Mouse (Mus musculus) midbrain, embryonic 16.5 days (tissue): ENCODE data around the gene Cped1. TPM values are rescaled to one million over a fixed set of nuclear protein-coding genes. Genes with fewer than 3 reads are reported as not detected.
A peak's percentile ranks its signal among the peaks of the same experiment; 100 is the strongest.

Experiments
- ATAC-seq: fragments of 200-750 bp; cut with Nextera tagmentation; 2 replicates; pipeline ENCODE4 v1.8.0; 2017; ENCODE audit warnings: moderate TSS enrichment
- H3K27ac ChIP-seq: fragments of 300-500 bp; sonication (generic); 2 replicates; pipeline ENCODE4 v1.5.1; 2014; ENCODE audit warnings: mild to moderate bottlenecking, low read length, mixed read lengths
- H3K27me3 ChIP-seq: fragments of 300-500 bp; sonication (generic); 2 replicates; pipeline ENCODE4 v1.6.1; 2014; ENCODE audit warnings: low read depth, low read length, mixed read lengths; ENCODE audit not compliant: control insufficient read depth, insufficient read depth
- H3K36me3 ChIP-seq: fragments of 300-500 bp; sonication (generic); 2 replicates; pipeline ENCODE4 v1.6.1; 2014; ENCODE audit warnings: mild to moderate bottlenecking, low read length, moderate library complexity, mixed read lengths; ENCODE audit not compliant: control insufficient read depth, insufficient read depth
- H3K4me1 ChIP-seq: fragments of 300-500 bp; sonication (generic); 2 replicates; pipeline ENCODE4 v1.6.1; 2014; ENCODE audit warnings: mild to moderate bottlenecking, low read length, mixed read lengths; ENCODE audit not compliant: control insufficient read depth, insufficient read depth
- H3K4me2 ChIP-seq: fragments of 300-500 bp; sonication (generic); 2 replicates; pipeline ENCODE4 v1.6.1; 2014; ENCODE audit warnings: mild to moderate bottlenecking, low read length, mixed read lengths
- H3K4me3 ChIP-seq: fragments of 300-500 bp; sonication (generic); 2 replicates; pipeline ENCODE4 v1.5.1; 2014; ENCODE audit warnings: low read depth, mild to moderate bottlenecking, low read length, moderate library complexity, mixed read lengths
- H3K9ac ChIP-seq: fragments of 300-500 bp; sonication (generic); 2 replicates; pipeline ENCODE4 v1.6.1; 2014; ENCODE audit warnings: low read depth, low read length, mixed read lengths
- H3K9me3 ChIP-seq: fragments of 300-500 bp; sonication (generic); replicated peaks from 2 replicates; pipeline ENCODE4 v1.6.1; 2014; ENCODE audit warnings: mild to moderate bottlenecking, low read length, mixed read lengths; ENCODE audit not compliant: control insufficient read depth, poor library complexity, severe bottlenecking
- WGBS: fragments of 180-500 bp; shearing (Covaris S2); extraction: QIAGEN DNeasy Blood & Tissue Kit; methylation state at CpG from one replicate; pipeline ENCODE4 v1.1.7; 2014; 5-methylcytosine and 5-hydroxymethylcytosine counted together
- polyA plus RNA-seq: library from polyadenylated mRNA; unstranded; fragments of >200 nt; fragmentation: Nextera tagmentation; extraction: Ambion mirVana; gene quantifications from 2 replicates; pipeline ENCODE4 v1.2.1, GENCODE M21; 2015

The Cped1 gene
- polyA plus RNA-seq, 1 experiment from 2014 or later: 2.1 TPM

DNA sequence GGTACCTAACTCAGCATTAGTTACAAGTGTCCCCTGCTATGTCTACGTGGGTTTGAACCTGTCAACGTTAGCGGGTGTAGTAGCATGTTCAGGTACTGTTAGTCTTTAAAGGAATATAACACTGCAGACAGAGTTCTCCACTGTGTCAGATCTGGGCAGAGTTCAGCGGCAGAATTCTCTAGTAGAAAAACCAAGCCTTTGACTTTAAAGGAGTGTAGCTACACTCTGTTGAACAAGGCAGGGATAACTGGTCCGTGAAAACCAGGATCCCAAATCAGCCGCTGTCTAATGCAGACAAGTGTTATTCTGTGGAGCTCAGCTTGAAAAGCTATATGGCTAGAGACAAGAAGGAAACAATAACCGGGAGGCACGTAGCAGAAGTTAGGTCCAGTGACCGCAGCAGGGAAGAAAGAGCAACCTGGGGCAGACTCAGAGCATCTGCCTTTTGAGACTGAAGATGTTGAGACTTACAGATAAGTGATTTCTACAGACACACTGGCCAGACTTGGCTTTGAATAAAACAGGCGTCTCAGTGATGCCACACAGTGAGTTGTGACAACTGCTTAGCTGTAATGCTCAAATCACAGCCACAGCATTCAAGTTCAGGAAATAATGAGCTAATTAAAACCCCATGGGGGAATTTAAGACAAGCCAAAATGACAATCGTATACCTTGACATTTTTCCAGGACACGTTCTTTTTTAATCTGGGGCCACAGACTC lies 219.5 kb downstream of the Cped1 start:
- Histone ChIP-seq H3K27me3 (no peaks in the 10 kb centered on the region), H3K9me3 (no peaks in the 10 kb centered on the region), H3K4me3 (no peak overlapping the region), H3K4me1 (0 out of 2 replicates have a peak, but pooled peaks cover 2% of the 10 kb centered on the region), H3K36me3 (no peaks in the 10 kb centered on the region), H3K9ac (no peak overlapping the region), H3K4me2 (no peak overlapping the region), H3K27ac (no peak overlapping the region)
- ATAC-seq: peak; percentile 51; the same call in 1 of the 2 replicates
- WGBS: 59% methylated on average over 12 of the region's 12 CpGs

GRCm38 (mm10) chr6:22205751-22206121 lies 220.0 kb downstream of the Cped1 start:
- Histone ChIP-seq H3K4me3 (no peak overlapping the region), H3K4me1 (0 out of 2 replicates have a peak, but pooled peaks cover 2% of the 10 kb centered on the region), H3K27ac (no peak overlapping the region), H3K4me2 (peak overlapping the region; percentile 25; the same call in 1 of the 2 replicates), H3K9me3 (no peaks in the 10 kb centered on the region), H3K27me3 (no peaks in the 10 kb centered on the region), H3K9ac (no peak overlapping the region), H3K36me3 (no peaks in the 10 kb centered on the region)
- 68% methylated on average over 7 of the region's 7 CpGs for WGBS
- peak; percentile 72 for ATAC-seq

GRCm38 (mm10) chr6:22206179-22206578 lies 220.5 kb downstream of the Cped1 start:
- no peak overlapping the region for H3K9ac ChIP-seq
- 0 out of 2 replicates have a peak, but pooled peaks cover 2% of the 10 kb centered on the region for H3K4me1 ChIP-seq
- H3K36me3 ChIP-seq: no peaks in the 10 kb centered on the region
- peak overlapping the region; percentile 25; the same call in 1 of the 2 replicates for H3K4me2 ChIP-seq
- 84% methylated on average over 14 of the region's 14 CpGs for WGBS
- 0 out of 2 replicates have a peak, but pooled peaks have one; percentile 56 for ATAC-seq
- H3K4me3 ChIP-seq: no peak overlapping the region
- no peaks in the 10 kb centered on the region for H3K9me3 ChIP-seq
- H3K27ac ChIP-seq: no peak overlapping the region
- no peaks in the 10 kb centered on the region for H3K27me3 ChIP-seq

GRCm38 (mm10) chr6:22206630-22207293 lies 221.0 kb downstream of the Cped1 start:
- H3K9ac ChIP-seq: no peak overlapping the region
- H3K36me3 ChIP-seq: no peaks in the 10 kb centered on the region
- 70% methylated on average over 6 of the region's 6 CpGs for WGBS
- 0 out of 2 replicates have a peak, but pooled peaks cover 2% of the 10 kb centered on the region for H3K4me1 ChIP-seq
- no peak overlapping the region for H3K4me2 ChIP-seq
- H3K27me3 ChIP-seq: no peaks in the 10 kb centered on the region
- no peak overlapping the region for H3K27ac ChIP-seq
- no peak for ATAC-seq
- H3K9me3 ChIP-seq: no peaks in the 10 kb centered on the region
- H3K4me3 ChIP-seq: no peak overlapping the region

GRCm38 (mm10) chr6:22212158-22212557 lies 226.4 kb downstream of the Cped1 start:
- no peak overlapping the region for H3K27ac ChIP-seq
- H3K9me3 ChIP-seq: no peaks in the 10 kb centered on the region
- 90% methylated on average over 6 of the region's 6 CpGs for WGBS
- H3K4me1 ChIP-seq: no peaks in the 10 kb centered on the region
- no peak overlapping the region for H3K4me3 ChIP-seq
- H3K9ac ChIP-seq: no peak overlapping the region
- ATAC-seq: no peak
- H3K4me2 ChIP-seq: no peak overlapping the region
- H3K27me3 ChIP-seq: no peaks in the 10 kb centered on the region
- H3K36me3 ChIP-seq: no peaks in the 10 kb centered on the region

GRCm38 (mm10) chr6:22213187-22213586 lies 227.5 kb downstream of the Cped1 start:
- no peak overlapping the region for H3K4me3 ChIP-seq

DNA sequence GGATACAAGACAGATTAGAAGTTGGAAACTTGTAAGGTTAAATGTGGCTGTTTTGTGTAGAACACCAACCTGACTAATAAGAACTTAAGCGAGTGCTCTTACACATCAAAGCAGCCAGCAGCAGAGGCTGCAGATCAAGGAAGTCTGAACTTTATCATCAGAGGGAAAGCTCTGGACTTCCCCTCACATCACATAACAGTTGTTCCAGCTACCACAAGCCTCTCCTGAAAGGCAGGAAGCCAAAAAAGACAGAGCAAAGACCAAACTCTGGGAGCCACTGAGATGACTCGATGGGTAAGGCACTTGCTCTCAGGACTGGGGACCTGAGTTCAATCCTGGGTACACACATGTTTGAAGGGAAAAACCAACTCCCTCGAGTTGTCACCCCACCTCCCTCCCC lies 228.1 kb downstream of the Cped1 start:
- Histone ChIP-seq H3K4me3 (no peak overlapping the region), H3K27me3 (no peaks in the 10 kb centered on the region), H3K9me3 (no peaks in the 10 kb centered on the region), H3K27ac (no peak overlapping the region), H3K9ac (no peak overlapping the region), H3K4me2 (no peak overlapping the region), H3K36me3 (no peaks in the 10 kb centered on the region), H3K4me1 (no peaks in the 10 kb centered on the region)
- no peak for ATAC-seq
- 67% methylated on average over 3 of the region's 3 CpGs for WGBS

More at GRCm38 (mm10) chr6:22213187-22213586, 227.5 kb downstream of the Cped1 start:
- Histone ChIP-seq H3K36me3 (no peaks in the 10 kb centered on the region), H3K27ac (no peak overlapping the region), H3K27me3 (no peaks in the 10 kb centered on the region), H3K4me1 (no peaks in the 10 kb centered on the region), H3K4me2 (no peak overlapping the region), H3K9ac (no peak overlapping the region), H3K9me3 (no peaks in the 10 kb centered on the region)
- WGBS: 80% methylated on average over 5 of the region's 5 CpGs
- ATAC-seq: no peak

GRCm38 (mm10) chr6:22214665-22215064 lies 228.9 kb downstream of the Cped1 start:
- Histone ChIP-seq H3K36me3 (no peaks in the 10 kb centered on the region), H3K27ac (no peak overlapping the region), H3K4me3 (no peak overlapping the region), H3K4me1 (no peaks in the 10 kb centered on the region), H3K9ac (no peak overlapping the region), H3K27me3 (no peaks in the 10 kb centered on the region), H3K9me3 (no peaks in the 10 kb centered on the region), H3K4me2 (no peak overlapping the region)
- WGBS: 85% methylated on average over 6 of the region's 6 CpGs
- ATAC-seq: no peak
